Mouse (Mus musculus) ES-CJ7 (cell line): ENCODE measurements around the gene Mstn.
A peak's percentile ranks its signal among the peaks of the same experiment; 100 is the strongest.

ENCODE experiments used
- DNase-seq: peaks from one replicate; pipeline ENCODE4 v3.0.0; 2011; ENCODE audit warnings: low read depth, low spot score

Mstn gene

DNA sequence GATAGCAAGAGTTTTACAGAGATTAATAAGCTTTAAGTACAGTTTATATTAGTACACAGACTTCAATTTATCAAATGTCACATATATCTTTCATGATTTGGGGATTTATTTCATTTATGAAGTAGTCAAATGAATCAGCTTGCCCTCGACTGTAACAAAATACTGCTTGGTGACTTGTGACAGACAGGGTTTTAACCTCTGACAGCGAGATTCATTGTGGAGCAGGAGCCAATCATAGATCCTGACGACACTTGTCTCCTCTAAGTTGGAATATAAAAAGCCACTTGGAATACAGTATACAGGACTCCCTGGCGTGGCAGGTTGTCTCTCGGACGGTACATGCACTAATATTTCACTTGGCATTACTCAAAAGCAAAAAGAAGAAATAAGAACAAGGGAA lies at the start of gene Mstn:
Mstn (plus strand) TSS at position 301 of the 400 bp plus-strand sequence.
- DNase-seq: no peak

DNA sequence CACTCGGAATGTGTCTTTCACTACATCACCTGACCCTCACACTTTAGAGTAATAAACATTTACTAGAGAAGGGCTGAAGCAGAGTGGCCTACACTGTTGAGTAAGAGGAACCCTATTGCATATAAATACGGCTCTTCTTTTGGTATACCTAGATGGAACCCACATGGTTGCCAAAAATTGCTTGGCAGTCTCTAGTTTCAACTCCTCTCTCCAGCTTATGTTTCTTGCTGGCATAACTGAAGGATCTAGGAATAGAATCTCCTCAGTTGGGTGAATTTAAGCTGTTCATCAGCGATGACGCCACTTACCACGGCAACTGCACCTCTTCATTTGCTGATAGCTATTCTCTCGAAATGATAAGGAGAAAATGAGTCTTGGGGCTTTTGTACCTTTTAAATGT lies 46.7 kb upstream of the Mstn start:
- no peak for DNase-seq

DNA sequence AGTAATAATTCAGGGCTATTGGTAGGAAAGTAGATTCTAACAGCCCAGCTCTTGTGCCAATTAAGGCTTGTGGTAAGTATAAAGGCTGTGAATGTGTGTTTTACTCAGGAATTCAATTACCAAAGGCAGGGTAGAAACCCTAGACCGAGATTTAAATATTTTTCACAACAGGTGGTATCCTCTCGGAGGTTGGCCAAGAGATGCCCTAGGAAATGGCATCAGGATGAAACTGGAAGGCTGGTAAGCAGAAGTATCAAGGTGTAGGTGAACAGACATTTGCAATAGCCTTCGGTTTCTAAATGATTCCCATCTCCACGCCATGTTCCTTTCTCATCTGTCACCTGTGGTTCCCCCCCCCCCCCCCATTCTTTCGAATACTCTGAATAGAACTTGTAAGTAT lies 45.8 kb upstream of the Mstn start:
- no peak for DNase-seq

DNA sequence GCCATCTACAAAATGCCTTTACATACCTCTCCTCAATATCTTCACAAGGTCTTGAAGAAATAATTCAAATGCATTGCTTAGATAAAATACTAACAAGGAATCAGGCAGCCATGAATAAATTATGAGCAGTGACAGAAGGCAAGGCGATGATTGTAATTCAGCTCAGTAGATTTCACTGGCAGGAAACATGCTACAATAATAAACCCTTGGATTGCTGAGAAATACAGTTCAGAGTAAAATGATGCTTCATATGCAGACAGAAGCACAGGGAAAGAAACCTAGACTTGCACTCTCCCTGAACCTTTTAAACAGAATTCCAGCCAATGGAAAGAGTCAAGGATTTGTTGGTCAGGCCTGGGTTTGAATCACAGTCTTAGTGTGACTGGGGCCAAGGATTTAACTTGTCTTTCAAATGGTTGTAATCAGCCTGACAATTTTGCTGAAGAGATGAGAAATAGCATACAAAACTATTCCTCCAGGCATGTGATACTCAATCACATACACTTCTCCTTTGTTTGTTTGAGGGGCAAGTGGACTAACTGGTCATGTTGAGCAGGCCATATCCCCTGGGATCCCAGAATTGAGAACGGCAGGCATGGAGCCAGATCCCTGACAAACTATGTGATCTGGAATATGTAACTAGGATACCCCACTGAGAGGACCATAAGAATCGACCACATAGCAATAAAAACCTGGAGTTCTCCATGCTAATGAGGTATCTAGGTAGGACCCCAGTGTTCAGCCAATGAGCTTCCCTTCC lies 42.5 kb upstream of the Mstn start:
- DNase-seq: no peak

DNA sequence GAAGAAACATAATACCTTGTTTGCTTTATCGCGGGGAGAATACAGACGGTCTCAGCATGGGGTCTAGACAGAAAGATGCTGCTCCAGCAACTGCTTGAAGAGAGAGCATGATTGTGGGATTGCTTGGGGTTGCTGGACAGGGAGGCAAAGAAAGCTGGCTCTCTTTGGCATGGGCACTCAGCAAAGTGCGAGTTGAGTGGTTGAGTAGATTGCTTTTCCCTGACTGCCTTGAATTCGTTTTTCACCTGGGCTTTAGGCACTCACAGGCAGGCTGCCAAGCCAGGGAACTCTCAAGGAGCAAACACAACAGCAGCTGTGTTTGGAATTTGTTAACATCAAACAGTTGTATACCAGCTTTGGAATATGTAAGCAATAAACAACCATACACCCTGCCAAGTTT lies 41.4 kb upstream of the Mstn start, which contains the start of gene 1700019D03Rik:
1700019D03Rik (minus strand) TSS at position 101 of the 400 bp plus-strand sequence.
- DNase-seq: no peak

DNA sequence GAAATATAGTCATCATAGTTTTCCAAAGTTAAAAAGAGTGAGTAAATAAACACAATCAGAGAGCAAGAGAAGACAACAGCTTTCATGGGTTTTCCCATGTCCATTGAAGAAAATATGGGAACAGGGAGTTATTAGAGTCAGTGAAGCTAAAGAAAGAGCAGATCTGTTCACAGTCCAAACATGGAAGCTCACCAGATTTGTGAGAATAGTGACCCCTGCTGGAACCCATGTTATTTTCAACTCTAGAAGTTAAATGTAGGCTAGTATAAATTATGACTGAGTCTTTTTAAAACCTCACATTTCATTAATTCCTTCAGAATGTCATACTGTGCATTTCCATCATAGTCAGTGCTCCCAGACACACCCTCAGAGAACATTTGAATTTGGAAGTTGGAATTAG lies 28.9 kb upstream of the Mstn start:
- DNase-seq: peak; percentile 49

DNA sequence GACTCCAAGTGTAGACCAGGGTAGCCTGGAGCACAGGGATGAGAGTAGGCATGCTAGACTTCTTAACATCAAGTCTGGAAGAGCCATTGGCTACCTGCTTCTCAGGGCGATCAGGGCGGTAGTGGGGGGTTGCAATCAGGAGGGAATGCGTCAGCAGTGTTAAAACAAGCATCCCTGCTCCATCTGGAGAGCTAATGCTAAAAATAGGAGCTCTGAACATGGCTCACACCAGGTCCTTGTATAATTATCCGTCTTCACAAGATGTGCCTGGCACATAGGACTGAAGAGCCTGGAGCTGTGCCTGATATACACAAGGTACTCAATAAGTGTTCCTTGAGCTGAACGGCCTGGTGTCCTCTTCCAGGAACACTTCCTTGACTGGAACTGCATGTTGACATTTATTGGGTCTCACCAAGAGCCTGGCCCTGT lies 24.0 kb upstream of the Mstn start:
- DNase-seq: no peak

DNA sequence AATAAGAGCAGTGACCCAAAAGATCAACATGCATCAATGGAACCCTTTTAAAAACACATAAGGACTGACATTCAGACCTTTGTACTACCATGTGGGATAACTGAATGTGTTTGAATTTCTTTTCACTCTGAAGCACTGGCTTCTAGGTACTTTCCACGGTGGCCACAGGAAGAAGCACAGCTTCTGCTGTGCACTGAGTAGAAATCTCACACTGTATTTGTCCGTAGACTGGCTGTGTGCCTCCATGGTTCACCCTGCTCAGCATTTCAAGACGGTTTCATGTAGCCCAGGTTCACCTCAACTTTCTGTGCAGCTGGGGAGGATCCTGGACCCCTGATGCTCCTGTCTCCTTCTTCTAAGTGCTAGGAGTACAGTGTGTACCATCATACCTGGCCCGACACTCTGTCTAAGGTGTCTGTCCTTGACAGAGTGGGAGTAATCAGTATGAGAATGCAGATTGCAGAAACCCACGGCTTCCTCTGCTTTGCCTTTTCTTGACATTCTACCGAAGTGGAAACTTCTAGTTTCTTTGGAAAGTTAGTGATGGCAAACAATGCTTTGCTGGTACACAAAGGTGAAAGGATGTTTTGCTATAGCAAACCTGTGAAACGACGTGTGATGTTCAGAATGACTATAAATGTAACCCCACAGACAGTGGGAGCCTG lies 11.5 kb upstream of the Mstn start:
- DNase-seq: no peak

DNA sequence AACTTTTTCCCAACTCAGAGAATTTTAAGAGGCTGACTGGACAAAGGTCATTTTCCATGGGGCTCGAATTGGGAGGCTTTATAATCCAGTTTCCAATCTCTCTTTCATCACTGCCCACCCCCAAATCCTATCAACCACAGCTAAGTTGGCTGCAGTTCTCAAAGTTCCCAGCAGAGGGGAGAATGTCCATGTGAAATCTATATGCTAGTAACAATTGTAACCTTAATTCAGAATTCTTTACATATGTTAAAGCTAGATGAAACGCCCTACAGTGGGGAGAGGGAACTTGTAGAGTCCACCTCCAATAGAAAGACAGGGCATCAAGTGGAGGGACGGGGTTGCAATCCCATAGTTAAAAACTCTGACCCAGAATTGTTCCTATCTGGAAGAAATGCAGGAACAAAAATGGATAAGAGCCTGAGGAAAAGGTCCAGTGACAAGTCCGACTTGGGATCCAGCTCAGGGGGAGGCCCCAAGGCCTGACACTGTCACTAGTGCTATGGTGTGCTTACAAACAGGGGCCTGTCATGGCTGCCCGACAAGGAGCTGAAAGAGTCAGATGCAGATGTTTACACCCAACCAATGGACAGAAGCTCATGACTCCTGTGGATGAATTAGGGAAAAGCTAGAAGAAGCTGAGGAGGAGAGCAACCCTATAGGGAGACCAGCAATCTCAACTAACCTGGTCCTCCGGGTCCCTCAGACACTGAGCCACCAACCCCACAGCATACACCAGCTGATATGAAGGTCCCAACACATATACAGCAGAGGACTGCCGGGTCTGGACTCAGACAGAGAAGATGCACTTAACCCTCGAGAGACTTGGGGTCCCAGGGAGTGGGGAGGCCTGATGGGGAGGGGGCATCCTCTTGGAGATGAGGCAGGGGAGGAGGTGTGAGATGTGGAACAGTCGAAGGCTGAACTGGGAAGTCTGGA lies 8.1 kb upstream of the Mstn start:
- DNase-seq: peak; percentile 57

DNA sequence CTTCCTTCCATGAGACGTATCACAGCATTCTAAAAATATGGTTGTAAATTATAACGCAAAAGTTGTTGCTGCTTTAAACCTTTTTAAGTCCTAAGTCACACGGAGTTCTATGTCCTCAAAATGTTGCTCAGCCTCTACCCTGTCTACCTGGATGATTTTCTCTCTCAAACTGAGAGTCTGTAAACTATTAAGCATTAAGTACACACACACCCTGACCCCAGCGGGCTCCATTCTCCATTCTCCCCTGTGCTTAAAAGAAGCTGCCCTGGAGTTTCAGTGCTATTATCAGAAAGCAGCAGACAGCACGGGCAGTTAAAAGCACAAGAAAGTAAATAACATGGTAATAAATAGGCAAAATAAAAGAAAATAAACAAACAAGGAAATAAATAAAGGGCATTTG lies 2.3 kb upstream of the Mstn start:
- no peak for DNase-seq

DNA sequence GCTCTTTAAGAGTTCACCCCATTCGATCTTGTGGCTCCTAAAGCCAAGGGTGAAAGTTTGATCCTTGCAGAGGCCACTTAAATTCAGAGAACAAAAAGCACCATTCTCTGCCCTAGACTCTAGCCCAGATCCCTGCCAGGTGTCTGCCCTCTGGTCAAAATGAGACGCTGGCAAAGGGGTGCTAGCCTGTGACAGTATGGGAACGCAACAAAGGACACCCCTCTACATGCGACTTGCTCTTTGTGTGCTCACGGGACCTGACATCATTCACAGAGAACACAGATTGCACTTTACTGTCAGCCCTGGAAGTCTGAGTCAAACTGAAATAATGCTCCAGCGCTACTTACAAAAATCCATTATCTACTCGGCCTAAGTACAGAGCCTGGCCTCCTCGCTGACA lies 941 bp upstream of the Mstn start:
- DNase-seq: no peak

DNA sequence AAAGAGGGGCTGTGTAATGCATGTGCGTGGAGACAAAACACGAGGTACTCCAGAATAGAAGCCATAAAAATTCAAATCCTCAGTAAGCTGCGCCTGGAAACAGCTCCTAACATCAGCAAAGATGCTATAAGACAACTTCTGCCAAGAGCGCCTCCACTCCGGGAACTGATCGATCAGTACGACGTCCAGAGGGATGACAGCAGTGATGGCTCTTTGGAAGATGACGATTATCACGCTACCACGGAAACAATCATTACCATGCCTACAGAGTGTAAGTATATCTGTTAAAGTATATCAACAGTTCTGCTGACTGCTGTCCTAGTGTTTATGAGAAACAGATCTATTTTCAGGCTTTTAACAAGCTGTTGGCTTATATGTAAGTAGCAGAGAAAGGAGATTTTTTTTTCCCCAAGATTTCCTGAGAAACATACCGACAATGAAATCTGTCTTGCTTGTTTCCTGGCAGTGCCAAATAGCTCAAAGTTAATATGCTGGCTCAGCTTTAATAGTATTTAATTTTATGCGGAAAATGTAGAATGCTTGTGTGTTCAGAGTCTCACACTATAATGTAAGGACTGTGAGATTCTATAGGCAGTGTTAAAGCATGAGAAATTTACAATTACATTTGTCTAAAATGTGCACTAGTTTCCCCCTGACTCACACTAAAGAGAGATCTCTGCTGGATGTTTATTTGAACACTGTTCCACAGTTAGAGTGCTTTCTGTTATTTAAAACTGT lies 600 bp downstream of the Mstn start:
- DNase-seq: no peak

DNA sequence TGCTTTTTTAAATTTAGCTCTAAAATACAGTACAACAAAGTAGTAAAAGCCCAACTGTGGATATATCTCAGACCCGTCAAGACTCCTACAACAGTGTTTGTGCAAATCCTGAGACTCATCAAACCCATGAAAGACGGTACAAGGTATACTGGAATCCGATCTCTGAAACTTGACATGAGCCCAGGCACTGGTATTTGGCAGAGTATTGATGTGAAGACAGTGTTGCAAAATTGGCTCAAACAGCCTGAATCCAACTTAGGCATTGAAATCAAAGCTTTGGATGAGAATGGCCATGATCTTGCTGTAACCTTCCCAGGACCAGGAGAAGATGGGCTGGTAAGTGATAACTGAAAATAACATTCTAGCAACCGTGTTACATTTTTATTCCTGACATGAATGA lies 2.5 kb downstream of the Mstn start:
- DNase-seq: no peak

DNA sequence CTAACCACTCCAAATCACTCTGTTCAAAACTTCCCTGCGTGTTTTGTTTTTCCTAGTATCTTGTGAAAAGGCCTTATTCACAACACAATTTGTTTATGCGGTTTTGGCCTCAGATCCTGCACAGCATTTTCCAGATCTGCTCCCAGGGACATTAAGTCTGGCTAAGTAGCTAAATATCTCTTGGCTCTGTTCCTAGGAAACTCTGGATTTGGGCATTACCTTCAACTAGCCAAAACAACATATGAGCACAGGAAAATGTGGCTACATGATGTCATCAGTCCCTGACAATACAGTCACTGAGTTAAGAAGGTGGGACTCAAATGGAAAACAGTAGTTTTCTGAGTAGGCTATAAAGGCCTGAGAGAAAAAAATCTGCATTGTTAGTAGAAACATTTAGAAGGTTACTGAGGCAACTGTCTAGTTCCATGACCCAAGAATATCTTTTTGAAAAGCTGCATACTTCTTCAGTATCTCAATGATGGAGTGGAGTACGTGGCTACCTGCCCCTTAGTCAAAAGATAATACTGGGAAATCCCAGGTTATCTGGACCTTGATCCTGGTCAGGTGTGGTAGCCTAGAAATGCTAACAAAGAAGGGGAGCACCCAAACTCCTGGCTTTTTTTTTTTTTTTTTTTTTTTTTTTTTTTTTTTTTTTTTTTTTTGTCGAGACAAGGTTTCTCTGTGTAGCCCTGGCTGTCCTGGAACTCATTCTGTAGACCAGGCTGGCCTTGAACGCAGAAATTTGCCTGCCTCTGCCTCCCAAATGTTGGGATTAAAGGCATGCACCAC lies 8.5 kb downstream of the Mstn start:
- DNase-seq: no peak

DNA sequence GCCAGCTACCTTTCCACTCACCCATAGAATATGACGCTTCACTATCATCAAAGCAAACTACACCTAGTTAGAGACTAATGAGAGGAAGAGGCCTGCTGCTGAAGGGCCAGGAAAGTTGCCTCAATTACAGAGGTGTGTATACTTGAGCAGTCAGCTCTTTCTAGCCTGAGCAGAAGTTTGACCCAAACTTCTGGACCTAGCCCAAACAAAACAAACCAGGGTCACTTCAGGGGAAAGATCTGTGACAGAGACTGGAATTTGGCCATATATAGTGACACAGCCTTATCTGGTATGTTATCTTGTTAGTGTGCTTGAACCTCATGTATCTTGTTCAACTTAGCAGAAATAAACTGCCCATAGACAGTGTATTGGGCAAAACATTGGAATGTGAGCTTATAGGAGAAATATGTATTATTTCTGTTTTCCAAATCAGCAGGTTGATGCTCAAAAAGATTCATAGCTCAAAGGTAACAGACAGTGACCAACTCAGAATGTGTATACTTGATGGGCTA lies 9.3 kb downstream of the Mstn start:
- no peak for DNase-seq

DNA sequence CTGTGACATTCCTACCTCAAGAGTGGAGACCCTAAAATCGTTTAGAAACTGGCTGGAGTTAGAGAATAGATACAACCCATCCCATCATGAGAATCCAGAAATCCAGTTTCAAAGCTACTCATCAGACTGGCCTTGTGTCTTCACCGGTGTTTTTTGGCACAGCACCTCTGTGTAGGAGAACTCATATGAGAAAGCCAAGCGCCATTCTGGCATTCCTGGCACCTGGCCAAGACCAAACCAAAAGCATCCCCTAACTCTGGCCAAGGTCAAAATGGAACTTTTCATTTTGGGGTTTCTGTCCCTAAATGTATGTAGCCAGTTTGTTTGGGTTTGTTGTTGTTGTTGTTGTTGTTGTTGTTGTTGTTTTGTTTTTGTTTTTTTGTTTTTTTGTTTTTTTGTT lies 15.2 kb downstream of the Mstn start:
- no peak for DNase-seq

DNA sequence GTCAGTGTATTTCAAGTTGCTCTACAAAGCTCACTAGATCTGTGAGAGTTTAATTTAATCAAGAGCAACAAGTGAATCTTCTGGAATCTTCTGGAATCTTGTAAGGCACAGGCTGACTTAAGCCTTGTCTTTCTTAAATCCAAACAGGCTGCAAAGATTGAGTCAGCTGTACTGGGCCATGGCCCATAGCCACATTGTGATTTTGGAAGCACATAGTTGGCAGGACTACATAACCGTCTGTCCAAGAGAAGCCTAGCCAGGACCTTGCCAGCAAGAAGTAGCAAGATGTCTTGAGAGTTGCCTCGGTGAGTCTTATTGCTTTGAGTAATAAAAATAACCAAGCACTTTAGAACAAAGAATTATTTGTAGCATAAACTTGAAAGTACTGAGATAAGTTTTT lies 18.4 kb downstream of the Mstn start:
- no peak for DNase-seq

DNA sequence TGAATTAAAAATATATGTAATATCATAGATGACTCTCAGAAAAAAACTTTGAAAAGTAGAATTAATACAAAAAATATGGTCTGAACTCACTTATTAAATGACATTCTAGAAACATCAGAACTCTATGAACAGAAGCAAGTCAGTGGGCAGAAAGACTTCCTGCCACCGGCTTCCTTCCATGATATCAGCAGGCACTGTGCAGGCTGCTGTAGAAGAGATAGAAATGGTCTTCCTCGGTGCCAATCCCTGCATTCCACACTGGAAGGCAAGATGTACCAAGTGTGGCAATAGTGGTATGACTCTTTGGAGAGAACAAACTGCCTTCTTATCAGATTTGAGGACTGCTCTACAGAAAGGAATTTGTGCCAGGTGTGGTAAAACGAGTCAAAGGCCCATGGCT lies 19.2 kb downstream of the Mstn start:
- DNase-seq: no peak

DNA sequence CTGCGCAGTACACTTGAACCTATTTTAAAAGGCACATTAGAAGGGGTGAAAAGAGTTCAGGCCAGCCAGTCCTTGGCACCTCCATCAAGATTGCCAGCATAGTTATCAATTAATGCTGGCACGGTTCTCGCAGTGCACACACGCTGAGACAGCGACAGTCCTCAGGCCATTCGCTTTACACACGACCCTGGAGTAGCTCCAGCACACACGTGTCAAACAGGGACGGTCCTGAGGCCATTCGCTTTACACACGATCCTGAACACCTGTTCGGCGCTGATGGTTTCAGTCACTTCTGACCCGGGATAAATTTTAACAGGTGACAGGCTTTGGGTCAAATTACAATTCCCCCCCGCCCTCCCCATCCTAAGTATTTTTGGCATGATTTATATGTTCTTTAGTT lies 23.8 kb downstream of the Mstn start:
- DNase-seq: no peak

DNA sequence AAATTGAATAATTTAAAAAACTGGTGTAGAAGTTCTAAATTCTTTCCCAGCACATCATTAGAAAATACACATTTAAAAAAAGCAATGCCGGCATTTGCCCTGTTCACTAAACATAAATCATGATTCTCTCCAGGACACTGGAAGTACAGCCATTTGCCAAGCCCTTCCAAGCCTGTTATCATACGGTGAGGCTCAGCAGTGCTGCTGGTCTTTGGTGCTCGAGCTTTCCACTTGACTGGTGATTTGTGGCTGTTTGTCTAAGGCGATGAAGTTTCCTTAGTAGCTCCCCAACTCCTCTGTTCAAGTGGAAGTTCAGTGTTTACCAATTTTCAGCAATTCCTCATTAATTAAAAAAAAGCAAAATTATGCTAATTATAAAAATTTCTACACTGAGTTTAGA lies 24.6 kb downstream of the Mstn start:
- no peak for DNase-seq

DNA sequence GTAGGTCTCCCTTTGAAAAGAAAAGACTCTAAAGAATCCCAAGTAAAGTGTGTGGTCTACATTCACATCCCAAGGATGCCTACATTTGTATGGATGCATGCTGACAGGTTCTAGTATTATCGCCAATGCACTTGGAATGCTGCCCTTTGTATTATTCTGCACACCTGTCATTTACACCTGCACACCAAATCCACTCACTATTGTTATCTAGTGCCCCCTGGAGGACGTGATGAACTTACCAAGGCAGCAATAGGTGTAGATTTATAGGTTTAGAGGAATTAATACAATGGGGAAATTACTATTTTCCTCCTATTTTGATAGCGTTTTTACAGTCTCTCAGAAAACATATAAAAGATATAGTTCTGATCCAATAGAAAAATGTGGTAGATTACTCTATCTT lies 31.7 kb downstream of the Mstn start:
- peak; percentile 56 for DNase-seq
